Mouse (Mus musculus): ENCODE data around the gene Fbxw5. TPM values are rescaled to one million over a fixed set of nuclear protein-coding genes. Genes with fewer than 3 reads are reported as not detected.

Fbxw5 gene
- total and polyA plus RNA-seq, 3 experiments, result 34.3 to 40.4 (median 37.4) TPM

- no peak for DNase-seq (ENCODE audit: extremely low read depth)
- no peak overlapping the region for H3K9ac ChIP-seq (ENCODE audit: insufficient read depth, low read depth)
- peaks cover 11 to 25% of the 10 kb centered on the region in 2 experiments for H3K36me3 ChIP-seq (replicated peaks in 1 of 2; ENCODE audit: control insufficient read depth in 1 of 2, insufficient read depth in 1 of 2, low read length in 1 of 2)
- TF ChIP-seq MXI1 (IDR thresholded peaks at IDR 0.05; ENCODE audit: low read depth, low read length), result no peak
- no peak for TF ChIP-seq ZKSCAN1 (IDR thresholded peaks at IDR 0.05; ENCODE audit: borderline replicate concordance, low read depth, low read length)
- TF ChIP-seq CHD1 (IDR thresholded peaks at IDR 0.05; ENCODE audit: low read depth, low read length), result no peak
- TF ChIP-seq NELFE (IDR thresholded peaks at IDR 0.05; ENCODE audit: low read depth, low read length), result no peak
- TF ChIP-seq JUN (IDR thresholded peaks at IDR 0.05; ENCODE audit: insufficient read depth, low read depth, low read length), result no peak
- TF ChIP-seq SIN3A (IDR thresholded peaks at IDR 0.05; ENCODE audit: low read length), result no peak
- no peak for TF ChIP-seq IRF4 (IDR thresholded peaks at IDR 0.05; ENCODE audit: low read depth, low read length)
- TF ChIP-seq MAFK (IDR thresholded peaks at IDR 0.05; ENCODE audit: insufficient replicate concordance, low read length), result no peak
- no peak for TF ChIP-seq ZC3H11A (IDR thresholded peaks at IDR 0.05; ENCODE audit: low read depth, low read length)
- no peak for TF ChIP-seq EP300 (IDR thresholded peaks at IDR 0.05; ENCODE audit: low read length)
- TF ChIP-seq MAZ (IDR thresholded peaks at IDR 0.05; ENCODE audit: low read depth, low read length), result no peak
- no peak for TF ChIP-seq USF1 (IDR thresholded peaks at IDR 0.05; ENCODE audit: low read depth, low read length)
- no peak for TF ChIP-seq POLR2AphosphoS2 (IDR thresholded peaks at IDR 0.05; ENCODE audit: low read depth, low read length)
- no peak for TF ChIP-seq PAX5 (IDR thresholded peaks at IDR 0.05; ENCODE audit: low read length)
- no peak for TF ChIP-seq ELF1 (IDR thresholded peaks at IDR 0.05; ENCODE audit: low read depth, low read length)
- TF ChIP-seq TBP (conservative IDR thresholded peaks at IDR 0.05; ENCODE audit: low read depth, low read length), result no peak
- no peak for TF ChIP-seq RCOR1 (conservative IDR thresholded peaks at IDR 0.05; ENCODE audit: low read depth, low read length)
- no peak for TF ChIP-seq MEF2A (IDR thresholded peaks at IDR 0.05; ENCODE audit: borderline replicate concordance, low read depth, low read length)
- no peak for TF ChIP-seq NRF1 (IDR thresholded peaks at IDR 0.05; ENCODE audit: low read depth, low read length)
- peak overlapping the region; percentile 35 for H3K27ac ChIP-seq (ENCODE audit: insufficient read depth, low read depth)
- dilution Hi-C loops (cut with MboI; ENCODE audit: extremely low pct_ligation_motif_present, extremely low pct_unique_long_range_greater_than_20kb, low sequenced_read_pairs) (no loop called here), in situ Hi-C loops (cut with MboI; ENCODE audit: low pct_ligation_motif_present, low pct_unique_long_range_greater_than_20kb, low sequenced_read_pairs) (no loop called here)
- H3K9me3 ChIP-seq (replicated peaks; ENCODE audit: low read length), result no peaks in the 10 kb centered on the region
- H3K4me1 ChIP-seq (ENCODE audit: control insufficient read depth in 1 of 2, insufficient read depth in 2 of 2), result peaks cover 33 to 50% of the 10 kb centered on the region in 2 experiments
- no peaks in the 10 kb centered on the region for H3K27me3 ChIP-seq (replicated peaks)
- H3K79me2 ChIP-seq (replicated peaks; ENCODE audit: control insufficient read depth, extremely low read depth, insufficient read depth, poor library complexity, severe bottlenecking), result peaks cover 2% of the 10 kb centered on the region; the same call in 1 of the 2 replicates
- H3K4me2 ChIP-seq (ENCODE audit: insufficient read depth, low read depth, poor library complexity, severe bottlenecking), result peak overlapping the region; percentile 8; the same call in 1 of the 2 replicates
- peak overlapping the region in 1 of 3 experiments; percentile 18 for H3K4me3 ChIP-seq (replicated peaks in 1 of 3; ENCODE audit: low read depth in 2 of 3, low read length in 2 of 3, poor library complexity in 1 of 3)
Observed at GRCm38 (mm10) chr2:25461407-25461806, 39.1 kb upstream of the Fbxw5 start.

- dilution Hi-C loops (cut with MboI; ENCODE audit: extremely low pct_ligation_motif_present, extremely low pct_unique_long_range_greater_than_20kb, low sequenced_read_pairs), result no loop called here
- Histone ChIP-seq H3K27ac (ENCODE audit: insufficient read depth, low read depth) (no peak overlapping the region), H3K4me3 (replicated peaks in 1 of 3; ENCODE audit: low read depth in 2 of 3, low read length in 2 of 3, poor library complexity in 1 of 3) (no peak overlapping the region), H3K36me3 (replicated peaks in 1 of 2; ENCODE audit: control insufficient read depth in 1 of 2, insufficient read depth in 1 of 2, low read length in 1 of 2) (peaks cover under 1 to 9% of the 10 kb centered on the region in 2 experiments), H3K4me2 (ENCODE audit: insufficient read depth, low read depth, poor library complexity, severe bottlenecking) (no peak overlapping the region), H3K27me3 (replicated peaks) (no peaks in the 10 kb centered on the region), H3K9me3 (replicated peaks; ENCODE audit: low read length) (no peaks in the 10 kb centered on the region), H3K79me2 (replicated peaks; ENCODE audit: control insufficient read depth, extremely low read depth, insufficient read depth, poor library complexity, severe bottlenecking) (peaks cover 2% of the 10 kb centered on the region; the same call in 1 of the 2 replicates), H3K9ac (ENCODE audit: insufficient read depth, low read depth) (no peak overlapping the region), H3K4me1 (ENCODE audit: control insufficient read depth in 1 of 2, insufficient read depth in 2 of 2) (peaks cover 33 to 70% of the 10 kb centered on the region in 2 experiments)
- no peak for DNase-seq (ENCODE audit: extremely low read depth)
- no peak for TF ChIP-seq RCOR1 (conservative IDR thresholded peaks at IDR 0.05; ENCODE audit: low read depth, low read length)
- in situ Hi-C loops (cut with MboI; ENCODE audit: low pct_ligation_motif_present, low pct_unique_long_range_greater_than_20kb, low sequenced_read_pairs), result no loop called here
Observed at GRCm38 (mm10) chr2:25463630-25464029, 36.9 kb upstream of the Fbxw5 start.

Data from CH12.LX (cell line).